Mouse (Mus musculus) adrenal gland, adult 2 months (tissue): ENCODE measurements at regions not wholly inside any gene's neighbourhood (a gene's known extent, or its start where the extent isn't known, plus 50 kb on each side); places are given as distances from the start of the nearest gene placed in this dataset.
A peak's percentile ranks its signal among the peaks of the same experiment; 100 is the strongest.
"Not testable (repeated sequence)": the region's sequence is repeated elsewhere in the genome, so short reads cannot be mapped to it uniquely, and the experiment has no call there.

Experiments
- DNase-seq: peaks from one replicate; pipeline ENCODE4 v3.0.0; 2021

GRCm38 (mm10) chr10:57000892-57001722 lies 485.1 kb upstream of the Hsf2 start:
- peak; percentile 45 for DNase-seq

GRCm38 (mm10) chr10:57001723-57002110 lies 484.5 kb upstream of the Hsf2 start:
- no peak for DNase-seq

DNA sequence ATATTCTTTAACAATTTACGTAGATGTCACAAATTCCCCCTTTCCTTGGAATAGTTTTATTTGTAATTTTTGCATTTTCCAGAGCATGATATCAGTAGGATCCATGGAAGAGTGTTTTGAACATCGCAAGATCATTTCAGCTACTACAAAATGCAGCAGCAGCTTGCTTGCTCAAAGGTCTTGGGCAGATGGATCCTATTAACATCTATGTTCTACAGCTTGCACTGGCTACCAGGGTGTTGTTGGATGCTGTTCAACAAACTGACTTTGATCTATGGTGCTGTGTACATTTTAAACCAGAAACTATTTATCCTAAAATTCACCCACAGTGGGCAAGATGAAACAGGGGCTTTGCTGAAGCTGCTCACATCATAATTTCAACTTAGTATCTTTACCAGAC lies 448.5 kb upstream of the Hsf2 start:
- no peak for DNase-seq

DNA sequence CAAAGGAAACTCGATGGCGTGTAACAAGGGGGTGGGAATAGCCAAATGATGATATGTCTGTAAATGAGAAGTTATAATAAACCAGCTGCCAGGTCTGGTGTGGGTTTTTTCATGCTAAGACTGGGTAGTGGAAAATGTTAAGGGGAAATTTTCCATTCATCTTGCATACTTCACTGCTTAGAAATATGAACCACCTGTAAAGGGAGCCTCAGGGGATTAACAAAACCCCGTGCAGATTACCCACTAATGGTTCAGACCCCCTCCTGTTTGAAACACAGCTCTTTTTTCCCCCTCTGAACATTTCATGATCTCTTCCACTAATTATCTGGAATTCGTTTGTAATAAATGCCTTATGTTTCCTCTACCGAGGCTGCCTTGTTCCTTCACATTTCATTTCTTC lies 446.0 kb upstream of the Hsf2 start:
- DNase-seq: no peak

- peak; percentile 16 for DNase-seq
Observed at GRCm38 (mm10) chr10:57046021-57046420, 440.2 kb upstream of the Hsf2 start.

- DNase-seq: peak; percentile 63
Observed at GRCm38 (mm10) chr10:57046891-57047290, 439.3 kb upstream of the Hsf2 start.

DNA sequence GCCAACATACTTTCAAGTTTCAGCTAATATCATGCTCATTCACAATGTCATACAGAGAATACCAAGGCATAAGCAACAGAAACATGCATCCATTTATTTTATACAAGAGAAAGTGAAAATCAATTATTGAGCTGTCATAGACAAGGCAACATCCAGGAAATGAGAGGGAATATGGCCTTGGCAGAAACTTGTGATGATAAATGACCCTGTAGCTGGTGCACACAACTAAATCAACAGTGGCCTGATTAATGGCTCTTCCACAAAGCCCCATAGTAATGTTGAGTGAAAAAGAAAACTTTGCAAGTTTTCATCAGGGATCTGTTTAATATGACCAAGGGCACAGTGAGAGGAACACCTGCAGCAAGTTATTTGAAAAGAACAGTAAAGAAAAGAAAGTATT lies 438.5 kb upstream of the Hsf2 start:
- peak; percentile 36 for DNase-seq

DNA sequence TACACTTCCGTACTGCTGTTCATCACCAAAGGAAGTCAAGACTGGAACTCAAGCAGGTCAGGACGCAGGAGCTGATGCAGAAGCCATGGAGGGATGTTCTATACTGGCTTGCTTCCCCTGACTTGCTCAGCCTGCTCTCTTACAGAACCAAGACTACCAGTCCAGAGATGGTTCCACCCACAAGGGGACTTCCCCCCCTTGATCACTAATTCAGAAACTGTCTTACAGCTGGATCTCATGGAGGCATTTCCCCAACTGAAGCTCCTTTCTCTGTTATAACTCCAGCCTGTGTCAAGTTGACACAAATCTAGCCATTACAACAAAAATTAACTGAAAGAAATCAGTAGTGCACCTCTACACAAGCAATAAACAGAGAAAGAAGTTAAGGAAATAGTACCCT lies 432.8 kb upstream of the Hsf2 start:
- DNase-seq: not testable (repeated sequence)

- no peak for DNase-seq
Observed at GRCm38 (mm10) chr10:57090131-57090530, 396.1 kb upstream of the Hsf2 start.

- no peak for DNase-seq
Observed at GRCm38 (mm10) chr10:57095920-57096319, 390.3 kb upstream of the Hsf2 start.

DNA sequence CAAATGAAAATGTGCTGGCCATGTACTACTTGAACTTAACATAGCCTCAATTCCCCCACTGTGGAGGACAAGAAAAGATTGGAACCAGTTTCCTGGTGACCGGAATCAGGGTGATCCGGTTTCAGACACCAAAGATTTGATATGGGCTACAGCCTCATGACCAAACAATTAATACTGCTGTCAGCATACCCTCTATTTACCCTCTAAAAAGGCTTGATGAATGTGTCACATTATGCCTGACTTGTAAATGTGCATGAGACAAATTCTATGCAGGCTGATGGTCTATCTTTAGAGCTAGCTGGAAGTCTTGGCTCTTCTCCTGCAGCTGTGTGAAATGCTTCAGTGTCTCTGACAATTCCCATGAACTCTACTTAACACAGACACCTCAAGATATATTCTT lies 372.8 kb upstream of the Hsf2 start:
- no peak for DNase-seq

DNA sequence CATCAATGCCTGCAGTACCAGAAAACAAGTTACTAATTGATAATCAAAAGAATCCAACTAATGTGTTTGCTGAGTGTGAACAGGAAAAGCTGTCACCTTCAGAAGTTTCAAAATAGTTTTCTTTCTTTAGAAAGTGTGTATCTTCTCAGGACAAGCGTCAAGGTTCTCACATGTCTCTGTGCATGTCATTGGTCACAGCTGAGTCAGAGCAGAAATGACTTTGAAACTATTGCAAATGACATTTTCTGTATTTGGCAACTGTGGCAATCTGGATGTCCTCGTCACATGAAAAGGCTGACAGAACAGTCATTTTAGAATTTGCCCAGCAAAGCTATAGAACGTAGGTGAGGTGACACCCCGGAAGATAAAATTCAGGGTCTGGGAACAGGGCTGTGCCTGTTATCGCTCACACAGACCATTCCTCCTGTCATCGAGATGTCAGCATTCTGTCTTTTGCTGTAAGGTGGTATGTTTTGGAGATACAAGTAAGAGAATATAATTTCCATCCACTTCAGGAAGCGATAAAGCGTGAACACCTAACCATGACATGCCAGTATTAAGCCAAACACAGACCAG lies 371.4 kb upstream of the Hsf2 start:
- DNase-seq: peak; percentile 57

DNA sequence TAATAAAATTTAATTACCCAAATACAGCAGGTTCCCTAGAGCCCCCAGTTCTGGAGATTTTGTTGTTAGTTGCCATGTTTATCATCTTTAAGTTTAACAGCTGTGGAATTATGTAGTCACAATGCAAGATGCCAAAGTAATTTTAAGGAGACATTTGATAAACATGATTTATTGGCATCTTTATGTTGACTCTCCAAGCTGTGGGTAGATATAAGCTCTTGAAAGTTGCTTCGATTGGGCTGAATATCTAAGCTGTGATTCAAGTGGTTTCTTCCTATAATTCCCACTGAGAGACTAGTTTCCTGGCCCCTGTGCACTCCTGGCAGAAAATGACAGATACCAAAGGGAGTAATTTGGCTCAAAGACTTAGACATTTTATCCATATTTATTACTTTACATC lies 364.7 kb upstream of the Hsf2 start:
- DNase-seq: no peak

DNA sequence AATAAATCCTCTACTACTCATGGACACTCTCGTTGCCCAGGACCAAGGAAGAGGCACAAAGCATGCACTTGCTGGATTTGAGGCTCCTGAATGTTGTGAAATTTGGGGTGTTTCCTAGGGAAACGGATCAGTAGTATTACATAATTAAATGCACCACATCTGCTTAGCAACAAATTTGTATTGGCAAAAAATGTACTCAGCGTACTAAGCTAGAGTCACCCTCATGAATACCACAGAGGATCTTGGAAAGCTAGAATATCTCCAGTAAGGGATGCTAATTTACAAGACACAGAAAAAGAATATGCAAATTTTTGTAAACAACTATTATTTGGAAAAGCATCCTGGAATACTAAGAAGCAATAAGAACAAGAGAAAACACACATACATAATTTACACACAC lies 359.0 kb upstream of the Hsf2 start:
- no peak for DNase-seq

DNA sequence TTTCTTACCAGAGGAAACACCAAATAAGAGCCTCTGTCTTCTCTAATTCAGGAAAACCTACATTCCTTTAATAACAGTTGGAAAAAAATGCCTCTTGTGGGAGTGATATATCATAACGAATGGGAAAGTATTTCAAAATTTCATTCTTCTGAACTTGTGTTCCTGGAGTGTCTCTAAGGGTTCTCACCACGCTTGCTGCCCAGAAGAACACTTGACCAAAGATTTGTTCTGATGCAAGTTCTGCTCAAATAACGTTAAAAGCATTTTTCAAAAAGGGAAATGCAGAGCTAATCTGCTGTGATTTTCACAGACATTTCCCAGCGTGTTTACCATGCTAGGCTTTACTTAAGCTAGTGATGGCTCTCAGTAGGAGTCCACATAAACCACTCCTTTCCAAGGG lies 329.8 kb upstream of the Hsf2 start:
- no peak for DNase-seq

- no peak for DNase-seq
Observed at GRCm38 (mm10) chr10:57156912-57157311, 329.3 kb upstream of the Hsf2 start.

DNA sequence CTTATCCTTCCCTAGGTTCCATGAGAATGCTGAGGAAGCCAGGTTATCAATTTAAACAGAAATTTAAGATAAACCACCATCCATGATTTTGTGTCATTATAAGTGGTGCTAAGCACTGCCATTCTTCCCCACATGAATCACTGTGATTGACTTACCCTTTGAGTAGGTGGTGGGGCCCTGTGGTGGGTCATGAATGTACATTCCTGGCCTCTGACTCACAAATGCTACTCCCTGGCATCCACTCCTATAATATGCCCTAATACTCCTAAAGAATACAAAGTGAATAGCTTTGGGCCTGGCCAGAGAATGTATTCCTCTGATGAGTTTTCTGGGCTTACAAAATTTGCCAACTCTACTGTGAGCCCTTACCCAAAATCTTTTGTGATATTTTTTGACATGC lies 325.6 kb upstream of the Hsf2 start:
- DNase-seq: no peak

GRCm38 (mm10) chr10:57163359-57163758 lies 322.8 kb upstream of the Hsf2 start:
- no peak for DNase-seq

DNA sequence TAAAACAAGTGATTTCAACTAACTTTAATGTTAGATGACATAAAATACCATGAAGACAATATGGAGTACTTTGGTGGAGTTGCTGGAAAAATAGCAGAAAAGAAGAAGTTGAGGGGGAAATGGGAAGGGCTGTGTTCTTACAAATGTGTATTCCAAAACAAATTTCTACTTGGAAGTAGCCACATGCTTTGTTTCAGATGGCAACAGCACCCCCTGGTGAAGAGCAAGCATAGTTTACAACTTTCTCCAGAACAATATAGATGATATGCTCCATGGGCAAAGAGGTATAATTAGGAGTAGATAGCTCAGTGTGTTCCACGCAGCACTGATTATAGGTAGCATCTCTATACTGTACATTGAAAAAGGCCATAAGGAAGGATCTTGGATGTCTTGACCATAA lies 302.6 kb upstream of the Hsf2 start:
- peak; percentile 49 for DNase-seq

DNA sequence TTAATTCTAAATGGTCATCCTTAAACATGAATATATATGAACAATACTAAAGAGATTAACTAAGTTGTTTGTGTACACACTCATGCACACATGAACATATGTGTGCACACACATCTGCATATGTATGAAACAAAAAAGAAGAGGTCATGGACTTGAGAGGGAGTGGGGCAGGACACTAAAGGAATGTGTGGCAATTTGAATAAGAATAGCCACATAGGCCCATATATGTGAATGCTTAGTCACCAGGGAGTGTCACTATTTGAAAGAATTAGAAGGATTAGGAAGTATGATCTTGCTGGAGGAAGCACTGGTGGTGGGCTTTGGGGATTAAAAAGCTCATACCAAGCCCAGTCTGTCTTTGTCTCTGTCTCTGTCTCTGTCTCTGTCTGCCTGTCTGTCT lies 275.5 kb upstream of the Hsf2 start:
- no peak for DNase-seq

DNA sequence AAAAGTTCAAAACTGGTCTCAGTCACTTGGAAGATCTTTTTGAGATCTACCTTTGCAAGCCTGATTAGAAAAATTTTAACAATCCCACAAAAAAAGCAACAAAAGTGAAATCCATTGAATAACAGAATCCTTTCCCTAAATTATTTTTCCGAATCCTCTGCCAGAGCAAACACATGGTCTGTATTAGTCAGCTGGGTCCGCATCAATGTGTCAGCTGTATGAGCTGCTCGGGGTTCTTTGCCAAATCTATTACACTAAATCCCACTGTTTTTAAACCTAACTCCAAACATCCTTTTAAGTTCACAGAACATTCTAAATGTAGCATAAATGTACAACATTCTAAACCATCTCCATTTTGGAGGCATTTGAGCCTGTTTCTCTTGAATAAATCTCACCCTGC lies 255.1 kb upstream of the Hsf2 start:
- DNase-seq: no peak

- no peak for DNase-seq
Observed at GRCm38 (mm10) chr10:57281220-57281619, 205.0 kb upstream of the Hsf2 start.

DNA sequence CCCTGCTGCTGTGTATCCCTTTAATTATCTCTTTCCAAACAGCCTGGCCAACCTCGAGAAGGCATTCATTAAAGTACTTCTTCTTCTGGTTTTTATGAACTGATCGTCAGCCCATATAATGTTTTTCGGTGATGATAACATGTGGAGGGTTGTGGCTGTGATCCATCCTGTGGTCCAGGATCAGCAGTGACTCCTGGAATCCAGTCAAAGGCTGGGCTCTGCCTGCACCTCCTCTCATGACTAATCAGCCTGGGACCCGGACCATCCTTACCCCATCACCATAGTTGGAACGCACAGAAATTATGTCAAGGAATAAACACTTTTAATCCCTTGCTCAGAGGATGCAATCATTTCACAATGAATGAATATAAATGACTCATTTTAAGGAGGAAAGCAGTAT lies 203.3 kb upstream of the Hsf2 start:
- DNase-seq: peak; percentile 9

DNA sequence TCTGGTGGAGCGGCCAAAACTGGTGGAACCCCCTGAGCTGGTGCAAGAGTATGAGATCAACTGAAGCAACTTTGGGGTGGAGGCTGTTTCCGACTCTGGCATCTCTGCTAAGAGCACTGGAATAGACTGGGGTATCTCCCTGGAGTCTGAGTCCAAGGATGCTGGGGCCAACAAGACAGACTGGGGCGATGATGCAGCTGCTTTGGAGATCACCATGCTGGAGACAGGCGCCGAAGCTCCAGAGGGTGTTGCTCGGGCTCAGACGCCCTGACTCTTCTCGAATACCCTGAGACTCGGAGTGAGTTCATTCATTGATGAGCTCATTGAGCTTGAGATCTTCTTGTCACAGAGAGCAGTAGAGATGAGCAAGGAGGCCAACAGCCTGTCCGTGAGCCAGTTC lies 194.6 kb upstream of the Hsf2 start:
- DNase-seq: no peak
